Mouse (Mus musculus): ENCODE data around the gene Atp5j2.

DNA sequence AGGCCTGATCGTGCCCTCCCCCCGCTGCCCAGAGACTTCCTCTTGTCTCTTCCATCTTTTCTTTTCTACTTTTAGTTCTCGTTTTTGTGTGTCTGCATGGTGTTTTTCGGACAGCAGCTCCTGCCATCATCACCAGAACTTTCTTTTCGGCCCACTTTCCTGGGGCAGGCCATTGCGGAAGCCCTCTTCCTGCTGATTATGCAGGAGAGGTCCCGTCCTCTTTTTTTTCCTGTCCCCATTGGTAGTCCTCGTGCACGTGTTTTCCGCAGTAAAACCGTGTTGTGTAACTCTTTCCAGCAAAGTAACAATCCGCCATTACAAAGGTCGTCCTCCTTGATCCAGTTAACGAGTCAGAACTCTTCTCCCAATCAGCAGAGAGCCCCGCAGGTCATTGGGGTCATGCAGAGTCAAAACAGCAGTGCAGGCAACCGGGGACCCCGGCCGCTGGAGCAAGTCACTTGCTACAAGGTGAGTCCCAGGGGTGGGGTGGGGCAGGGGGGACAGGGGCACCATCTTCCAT is 13.3 kb downstream of the Atp5j2 start:
- no peak for TF ChIP-seq CTCF (IDR thresholded peaks at IDR 0.05; ENCODE audit: low read depth)
- TF ChIP-seq EP300 (IDR thresholded peaks at IDR 0.05; ENCODE audit: low read depth): no peak

All from liver, embryonic 14.5 days (tissue).